Mouse (Mus musculus): ENCODE measurements at regions not wholly inside any gene's neighbourhood (a gene's known extent, or its start where the extent isn't known, plus 50 kb on each side); places are given as distances from the start of the nearest gene placed in this dataset.
A peak's percentile ranks its signal among the peaks of the same experiment; 100 is the strongest.
"Not testable (repeated sequence)": the region's sequence is repeated elsewhere in the genome, so short reads cannot be mapped to it uniquely, and the experiment has no call there.

GRCm38 (mm10) chr7:59797212-59797611 lies 207.6 kb downstream of the Snurf start:
- DNase-seq = not testable (repeated sequence)

DNA sequence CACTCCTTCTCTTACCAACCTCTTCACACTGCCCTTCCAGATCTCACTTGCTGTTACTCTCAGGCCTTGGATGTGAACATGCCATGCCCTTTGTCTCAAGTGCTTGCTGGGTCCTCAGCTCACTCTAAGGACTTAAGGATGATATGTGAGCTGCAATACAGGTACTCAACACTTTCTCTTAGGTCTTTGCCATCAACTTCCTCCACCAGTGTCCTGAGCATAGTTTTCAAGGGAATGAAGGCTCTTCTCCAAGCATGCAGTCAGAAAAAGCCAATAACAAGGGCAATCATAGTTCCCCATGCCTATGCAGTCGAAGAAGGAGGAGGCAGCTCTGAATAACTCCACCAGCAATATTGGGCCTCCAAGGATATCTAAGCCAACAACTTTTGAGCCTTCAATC lies 235.1 kb downstream of the Snurf start:
- DNase-seq = not testable (repeated sequence)

GRCm38 (mm10) chr7:59768641-59769040 lies 236.2 kb downstream of the Snurf start:
- DNase-seq = not testable (repeated sequence)

- peak; percentile 3 for DNase-seq
These were observed 237.5 kb downstream of the Snurf start for GRCm38 (mm10) chr7:59767325-59767724.

All from gastrocnemius, postnatal 10 days (tissue).